Mouse (Mus musculus) E14TG2a.4 (cell line): ENCODE data around the gene Rapgef3.

Source experiments
- H3K27me3 ChIP-seq: 2 replicates; pipeline ENCODE4 v1.6.1; 2014; ENCODE audit warnings: low read length, control low read depth; ENCODE audit not compliant: insufficient read depth
- H3K36me3 ChIP-seq: 2 replicates; pipeline ENCODE4 v1.6.1; 2014; ENCODE audit warnings: low read length, control low read depth; ENCODE audit not compliant: insufficient read depth
- H3K4me1 ChIP-seq: replicated peaks from 2 replicates; pipeline ENCODE4 v1.6.1; 2014; ENCODE audit warnings: low read depth, low read length, control low read depth
- H3K4me3 ChIP-seq: replicated peaks from 2 replicates; pipeline ENCODE4 v1.5.1; 2014; ENCODE audit warnings: mild to moderate bottlenecking, low read length
- H3K9me3 ChIP-seq: 2 replicates; pipeline ENCODE4 v1.6.1; 2014; ENCODE audit warnings: low read length, control low read depth
- CTCF ChIP-seq: conservative IDR thresholded peaks from 2 replicates; pipeline ENCODE4 v1.5.1; 2014; ENCODE audit warnings: low read length
- NANOG ChIP-seq: IDR thresholded peaks from 2 replicates; pipeline ENCODE4 v1.6.1; 2014; ENCODE audit warnings: borderline replicate concordance, low read length, mixed read lengths
- POU5F1 ChIP-seq: IDR thresholded peaks from 2 replicates; pipeline ENCODE4 v1.6.1; 2014; ENCODE audit warnings: low read length, borderline replicate concordance

The Rapgef3 gene

GRCm38 (mm10) chr15:97705211-97706050, 62.3 kb downstream of the Rapgef3 start, which contains the start of gene Rpap3:
Gene Rpap3, minus strand, starts transcription at chr15:97705825.
- Histone ChIP-seq H3K27me3 (no peaks in the 10 kb centered on the region), H3K9me3 (no peaks in the 10 kb centered on the region), H3K36me3 (peaks cover 30% of the 10 kb centered on the region), H3K4me3 (peak within 1 kb of the TSS; percentile 93), H3K4me1 (peaks cover 16% of the 10 kb centered on the region)
- no peak for TF ChIP-seq CTCF
- no peak for TF ChIP-seq POU5F1
- TF ChIP-seq NANOG, result no peak

- no peaks in the 10 kb centered on the region for H3K27me3 ChIP-seq
- H3K4me3 ChIP-seq, result no peak overlapping the region
- TF ChIP-seq NANOG, result no peak
- TF ChIP-seq CTCF, result no peak
- TF ChIP-seq POU5F1, result no peak
- no peaks in the 10 kb centered on the region for H3K9me3 ChIP-seq
- H3K4me1 ChIP-seq, result peaks cover 4% of the 10 kb centered on the region; the same call in 1 of the 2 replicates
- H3K36me3 ChIP-seq, result peaks cover 99% of the 10 kb centered on the region
Observed at GRCm38 (mm10) chr15:97696616-97697015, 71.2 kb downstream of the Rapgef3 start.
